Mouse (Mus musculus) midbrain, embryonic 10.5 days (tissue): ENCODE measurements around the gene Gm20388. TPM values are rescaled to one million over a fixed set of nuclear protein-coding genes. Genes with fewer than 3 reads are reported as not detected.
"Not testable (repeated sequence)": the region's sequence is repeated elsewhere in the genome, so short reads cannot be mapped to it uniquely, and the experiment has no call there.

ENCODE experiments used
- DNase-seq: peaks from one replicate; pipeline ENCODE4 v3.0.0-alpha.2; 2017; ENCODE audit warnings: low spot score
- H3K27ac ChIP-seq: fragments of 300-500 bp; sonication (generic); replicated peaks from 2 replicates; pipeline ENCODE4 v1.5.1; 2016; ENCODE audit warnings: mild to moderate bottlenecking
- H3K27me3 ChIP-seq: fragments of 300-500 bp; sonication (generic); 2 replicates; pipeline ENCODE4 v1.6.1; 2016; ENCODE audit warnings: low read depth, mild to moderate bottlenecking; ENCODE audit not compliant: poor library complexity, severe bottlenecking
- H3K36me3 ChIP-seq: fragments of 300-500 bp; sonication (generic); 2 replicates; pipeline ENCODE4 v1.6.1; 2016; ENCODE audit warnings: mild to moderate bottlenecking, moderate library complexity
- H3K4me1 ChIP-seq: fragments of 300-500 bp; sonication (generic); 2 replicates; pipeline ENCODE4 v1.6.1; 2016
- H3K4me3 ChIP-seq: fragments of 300-500 bp; sonication (generic); 2 replicates; pipeline ENCODE4 v1.5.1; 2016; ENCODE audit warnings: mild to moderate bottlenecking, moderate library complexity
- H3K9me3 ChIP-seq: fragments of 300-500 bp; sonication (generic); replicated peaks from 2 replicates; pipeline ENCODE4 v1.6.1; 2016; ENCODE audit warnings: mild to moderate bottlenecking
- WGBS: fragments of 180-500 bp; shearing (Covaris S2); methylation state at CpG from one replicate; pipeline ENCODE4 v1.1.7; 2016; 5-methylcytosine and 5-hydroxymethylcytosine counted together
- polyA plus RNA-seq: library from polyadenylated mRNA; unstranded; fragments of >200 nt; fragmentation: Nextera tagmentation; extraction: Ambion mirVana; gene quantifications from 2 replicates; pipeline ENCODE4 v1.2.1, GENCODE M21; 2016

Gm20388 gene
- polyA plus RNA-seq, 1 experiment from 2014 or later, result 7.1 TPM

DNA sequence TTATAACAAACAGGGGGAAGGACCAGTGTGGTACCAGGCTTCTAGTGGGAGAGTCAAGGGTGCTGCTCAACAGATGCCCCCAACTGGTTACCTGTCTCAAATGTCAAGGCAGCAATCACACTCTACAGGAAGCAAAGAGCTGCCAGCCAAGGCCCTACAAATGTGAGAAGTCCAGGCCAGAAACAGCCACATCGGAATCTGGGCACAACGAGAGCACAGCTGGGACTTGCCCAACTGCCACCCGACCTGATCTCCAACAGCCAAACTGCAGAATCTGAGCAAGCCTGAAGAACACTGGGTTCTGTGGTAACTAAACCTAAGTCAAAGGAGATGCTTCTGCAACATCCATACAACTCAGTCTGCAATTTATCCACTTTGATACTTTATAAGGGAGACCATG is 4015.0 kb downstream of the Gm20388 start:
- Histone ChIP-seq H3K4me1 (no peaks in the 10 kb centered on the region), H3K36me3 (peaks cover 95% of the 10 kb centered on the region), H3K27ac (no peak overlapping the region), H3K4me3 (no peak overlapping the region), H3K27me3 (no peaks in the 10 kb centered on the region), H3K9me3 (no peaks in the 10 kb centered on the region)
- 90% methylated on average over 3 of the region's 3 CpGs for WGBS
- DNase-seq, result no peak

DNA sequence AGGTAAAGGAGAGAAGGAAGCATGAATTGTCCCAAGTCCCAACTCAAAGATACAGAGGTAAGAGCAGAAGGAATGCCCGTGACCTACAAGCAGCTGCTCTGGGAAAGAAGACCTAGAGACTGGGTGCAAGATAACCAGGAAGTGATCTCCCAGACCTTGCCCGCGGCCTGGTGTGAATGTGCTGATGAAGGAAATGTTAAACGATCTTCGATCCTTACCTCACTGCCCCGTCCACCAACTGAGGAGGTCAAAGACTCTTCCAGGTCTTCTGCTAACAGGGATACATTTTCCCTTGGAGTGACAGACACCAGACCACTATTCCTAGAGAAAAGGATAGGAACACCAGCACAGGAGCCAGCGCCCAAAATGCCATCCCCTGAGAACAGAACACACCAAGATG is 4018.4 kb downstream of the Gm20388 start:
- Histone ChIP-seq H3K4me3 (no peak overlapping the region), H3K27ac (no peak overlapping the region), H3K36me3 (peaks cover 91% of the 10 kb centered on the region), H3K9me3 (no peaks in the 10 kb centered on the region), H3K27me3 (no peaks in the 10 kb centered on the region), H3K4me1 (no peaks in the 10 kb centered on the region)
- WGBS, result 95% methylated on average over 7 of the region's 7 CpGs
- no peak for DNase-seq

DNA sequence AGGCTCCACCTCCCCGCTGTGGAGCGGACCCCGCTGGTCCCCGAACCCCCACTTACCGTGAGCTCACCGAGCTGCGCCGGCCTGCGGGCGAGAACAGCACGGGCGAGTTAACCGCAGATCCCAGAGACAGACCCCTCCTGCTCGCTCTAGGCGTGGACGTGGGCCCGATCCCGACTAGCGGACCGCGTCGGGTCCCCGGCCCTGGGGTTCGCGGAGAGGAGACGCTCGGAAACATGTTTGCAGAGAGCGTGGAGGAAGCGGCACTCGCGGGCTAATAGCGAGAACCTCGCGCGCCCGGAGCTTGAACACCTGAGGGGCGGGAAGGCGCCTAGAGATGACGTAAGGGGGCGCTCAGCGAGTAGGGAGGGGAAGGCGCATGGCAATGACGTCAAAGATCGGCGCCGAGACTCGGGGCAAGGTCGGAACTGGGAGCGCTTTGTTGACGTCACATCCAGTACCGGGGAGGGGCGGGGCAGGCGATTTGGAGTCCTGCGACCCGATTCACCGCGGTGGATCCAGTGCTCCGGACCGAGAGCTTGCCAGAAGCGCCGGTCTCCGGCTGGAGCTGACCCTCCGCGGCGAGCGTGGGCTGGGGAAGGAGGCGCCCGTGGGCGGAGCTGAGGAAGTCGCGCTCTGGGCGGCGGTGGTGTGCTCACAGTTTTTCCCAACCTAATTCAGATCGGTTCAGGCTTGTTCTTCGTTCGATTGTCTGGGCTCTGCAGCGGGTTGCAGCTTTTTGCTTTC is 4038.5 kb downstream of the Gm20388 start, which contains the start of gene Nup133:
Gene Nup133, minus strand, starts transcription at position 324 of the 744 bp plus-strand sequence.
- peaks cover 34% of the 10 kb centered on the region for H3K36me3 ChIP-seq
- WGBS, result under 1% methylated on average over 77 of the region's 77 CpGs
- H3K9me3 ChIP-seq, result no peaks in the 10 kb centered on the region

DNA sequence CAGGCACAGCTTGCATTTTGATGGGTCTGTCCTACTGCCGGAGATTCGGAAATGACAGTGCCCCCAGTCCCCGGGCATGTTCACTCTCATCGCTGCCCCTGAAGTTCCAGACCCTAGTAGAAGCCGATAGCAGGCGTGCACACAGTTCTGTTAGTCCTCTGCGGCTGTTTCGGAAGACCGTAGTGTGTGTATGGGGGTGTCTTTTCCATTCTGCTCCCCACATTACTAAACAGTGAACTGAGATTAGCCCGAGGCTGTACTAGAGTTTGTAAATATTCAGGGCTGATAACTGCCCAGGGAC is 4039.0 kb downstream of the Gm20388 start:
- no peak for DNase-seq
- peak overlapping the region; percentile 96 for H3K4me3 ChIP-seq
- H3K9me3 ChIP-seq, result no peaks in the 10 kb centered on the region
- no peaks in the 10 kb centered on the region for H3K27me3 ChIP-seq
- peaks cover 17% of the 10 kb centered on the region for H3K4me1 ChIP-seq
- peaks cover 34% of the 10 kb centered on the region for H3K36me3 ChIP-seq
- H3K27ac ChIP-seq, result peak overlapping the region; percentile 89
- 7% methylated on average over 10 of the region's 10 CpGs for WGBS

More for the DNA sequence above, 4038.5 kb downstream of the Gm20388 start, which contains the start of gene Nup133:
- peak; percentile 99 for DNase-seq
- peak within 1 kb of the TSS; percentile 96 for H3K4me3 ChIP-seq
- H3K4me1 ChIP-seq, result peaks cover 17% of the 10 kb centered on the region
- H3K27ac ChIP-seq, result peak within 1 kb of the TSS; percentile 89
- no peaks in the 10 kb centered on the region for H3K27me3 ChIP-seq

DNA sequence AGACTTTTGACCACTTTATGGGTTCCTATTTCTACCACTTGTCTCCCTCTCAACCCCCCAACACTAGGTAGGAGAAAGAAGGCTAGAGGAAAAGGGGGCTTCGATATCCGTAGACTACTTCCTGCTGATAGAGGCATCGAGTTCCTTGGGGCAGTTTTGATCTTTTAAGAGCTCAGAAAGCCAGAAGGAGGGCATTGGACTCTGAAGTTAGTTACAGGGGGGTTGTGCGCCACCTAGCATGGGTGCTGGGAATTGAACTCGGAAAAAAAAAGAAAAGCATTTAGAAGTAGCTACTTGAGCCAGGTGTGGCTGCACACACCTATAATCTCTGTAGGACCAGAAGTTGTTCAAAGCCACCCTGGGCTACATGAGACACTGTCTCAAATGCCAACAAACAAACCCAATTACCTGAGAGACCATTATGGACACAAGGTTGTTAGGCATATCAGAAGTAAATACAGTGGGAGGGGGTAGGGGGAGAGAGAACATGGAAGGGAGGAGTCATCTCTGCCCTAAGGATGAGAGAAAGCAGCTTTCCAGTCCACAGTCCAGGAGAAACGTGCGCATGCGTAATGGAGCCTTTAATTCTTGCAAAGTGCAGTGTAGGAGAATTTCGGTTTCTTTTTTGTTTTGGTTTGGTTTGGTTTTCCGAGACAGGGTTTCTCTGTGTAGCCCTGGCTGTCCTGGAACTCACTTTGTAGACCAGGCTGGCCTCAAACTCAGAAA is 4039.6 kb downstream of the Gm20388 start:
- Histone ChIP-seq H3K27me3 (no peaks in the 10 kb centered on the region), H3K9me3 (no peaks in the 10 kb centered on the region), H3K4me3 (peak overlapping the region; percentile 96), H3K27ac (peak overlapping the region; percentile 89), H3K36me3 (peaks cover 34% of the 10 kb centered on the region), H3K4me1 (peaks cover 17% of the 10 kb centered on the region)
- WGBS, result 32% methylated on average over 10 of the region's 10 CpGs
- peak; percentile 53 for DNase-seq

DNA sequence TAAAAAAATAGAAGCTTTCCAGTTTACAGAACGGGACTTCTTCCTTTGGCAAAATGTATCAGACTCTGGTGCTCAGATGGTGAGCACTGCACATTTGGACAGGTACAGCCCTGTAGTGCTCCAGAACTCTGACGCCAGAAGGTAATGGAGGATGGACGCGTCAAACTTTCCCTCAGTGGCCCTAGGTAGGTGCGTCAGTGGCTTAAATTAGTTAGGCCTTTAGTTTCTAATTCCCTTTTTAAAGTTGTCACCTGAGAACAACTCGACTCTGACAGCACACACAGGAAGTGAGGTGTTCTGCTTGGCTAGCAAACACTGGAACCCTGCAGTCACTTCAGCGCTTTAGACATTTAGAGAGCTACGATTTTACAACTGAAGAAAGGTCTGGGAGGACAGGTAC is 4043.0 kb downstream of the Gm20388 start:
- H3K9me3 ChIP-seq, result no peaks in the 10 kb centered on the region
- peaks cover 8% of the 10 kb centered on the region for H3K4me1 ChIP-seq
- H3K36me3 ChIP-seq, result peaks cover 35% of the 10 kb centered on the region
- no peak overlapping the region for H3K4me3 ChIP-seq
- no peaks in the 10 kb centered on the region for H3K27me3 ChIP-seq
- DNase-seq, result no peak
- WGBS, result 87% methylated on average over 8 of the region's 8 CpGs
- H3K27ac ChIP-seq, result no peak overlapping the region

DNA sequence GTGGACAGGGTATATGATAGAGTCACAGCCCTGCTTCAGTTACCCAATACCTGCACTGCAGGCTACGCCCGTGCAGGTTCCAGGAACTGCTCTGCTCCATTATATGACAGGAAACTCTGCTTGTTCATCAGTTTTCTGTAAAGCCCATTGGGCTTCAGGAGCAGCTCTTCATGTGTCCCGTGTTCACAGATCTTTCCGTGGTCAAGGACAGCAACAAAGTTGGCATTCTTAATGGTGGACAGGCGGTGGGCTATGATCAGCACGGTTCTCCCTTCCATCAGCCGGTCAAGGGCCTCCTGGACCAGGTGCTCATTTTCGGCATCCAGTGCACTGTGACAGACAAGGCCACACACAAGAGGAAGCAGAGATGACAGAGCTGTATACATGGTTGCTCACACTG is 4043.6 kb downstream of the Gm20388 start:
- WGBS, result 89% methylated on average over 8 of the region's 8 CpGs
- peaks cover 40% of the 10 kb centered on the region for H3K36me3 ChIP-seq
- no peak for DNase-seq
- H3K4me3 ChIP-seq, result no peak overlapping the region
- H3K27me3 ChIP-seq, result no peaks in the 10 kb centered on the region
- no peak overlapping the region for H3K27ac ChIP-seq
- peaks cover 8% of the 10 kb centered on the region for H3K4me1 ChIP-seq
- H3K9me3 ChIP-seq, result no peaks in the 10 kb centered on the region

DNA sequence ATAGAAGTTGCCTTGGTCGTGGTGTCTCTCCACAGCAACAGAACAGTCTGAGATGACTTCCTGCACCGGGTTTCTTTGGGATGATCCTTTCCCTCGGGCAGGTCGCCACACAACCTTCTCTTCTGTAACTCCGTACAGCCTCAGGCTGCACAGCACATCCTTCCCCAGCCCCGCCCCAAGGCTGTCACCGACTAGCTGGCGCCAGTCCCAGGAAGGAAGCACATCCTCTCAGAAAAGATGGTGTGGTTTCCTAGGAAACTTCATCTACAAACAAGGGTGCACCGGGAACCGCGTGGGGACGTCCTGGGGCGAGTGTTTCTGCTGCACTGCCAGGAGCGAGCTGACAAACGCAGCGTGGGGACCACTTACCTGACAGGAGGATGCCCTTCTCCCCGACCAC is 4047.5 kb downstream of the Gm20388 start:
- no peak for DNase-seq
- no peak overlapping the region for H3K27ac ChIP-seq
- no peaks in the 10 kb centered on the region for H3K9me3 ChIP-seq
- H3K27me3 ChIP-seq, result no peaks in the 10 kb centered on the region
- peaks cover 66% of the 10 kb centered on the region for H3K36me3 ChIP-seq
- WGBS, result 87% methylated on average over 17 of the region's 17 CpGs
- H3K4me1 ChIP-seq, result no peaks in the 10 kb centered on the region
- no peak overlapping the region for H3K4me3 ChIP-seq

DNA sequence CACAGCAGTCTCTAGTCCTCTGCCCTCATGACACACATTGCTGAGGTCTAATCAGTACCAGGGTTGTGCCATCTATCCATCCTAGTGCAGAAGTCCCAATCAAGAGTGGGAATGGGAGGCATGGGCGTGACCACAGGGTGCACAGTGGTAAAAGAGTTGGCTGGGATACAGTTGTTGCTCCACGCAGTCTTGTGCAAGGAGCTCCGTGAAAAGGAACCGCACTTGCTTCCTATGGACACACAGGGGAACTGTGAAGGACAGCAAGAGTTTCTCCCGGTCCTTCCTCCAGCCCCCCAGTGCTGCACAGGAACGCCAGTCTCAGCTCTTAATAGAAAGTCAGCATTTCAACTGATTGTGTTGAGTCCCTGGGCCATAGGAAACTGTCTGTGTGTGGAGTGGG is 4048.8 kb downstream of the Gm20388 start:
- DNase-seq, result no peak
- Histone ChIP-seq H3K4me3 (no peak overlapping the region), H3K27me3 (no peaks in the 10 kb centered on the region), H3K27ac (no peak overlapping the region), H3K9me3 (no peaks in the 10 kb centered on the region), H3K4me1 (no peaks in the 10 kb centered on the region), H3K36me3 (peaks cover 65% of the 10 kb centered on the region)
- 95% methylated on average over 6 of the region's 6 CpGs for WGBS

DNA sequence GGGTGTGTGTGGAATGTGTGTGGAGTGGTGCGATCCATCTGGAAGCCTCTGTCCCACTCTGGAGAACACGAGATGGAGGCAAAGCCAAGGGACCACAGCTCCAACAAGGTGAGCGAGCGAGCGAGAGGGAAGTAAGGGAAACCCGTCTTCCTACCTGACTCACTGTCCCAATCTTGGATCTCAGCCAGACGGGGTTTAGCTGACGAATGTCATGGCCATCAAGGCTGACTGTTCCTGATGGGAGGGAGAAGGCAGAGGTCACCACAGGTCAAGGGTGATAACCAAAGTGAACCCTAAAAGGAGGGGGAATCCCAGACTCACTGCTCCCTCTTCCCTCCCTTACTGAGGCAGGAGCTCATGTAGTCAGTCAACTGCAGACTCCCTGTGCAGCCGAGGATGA is 4049.4 kb downstream of the Gm20388 start:
- H3K9me3 ChIP-seq, result no peaks in the 10 kb centered on the region
- DNase-seq, result no peak
- H3K27me3 ChIP-seq, result no peaks in the 10 kb centered on the region
- H3K27ac ChIP-seq, result no peak overlapping the region
- peaks cover 63% of the 10 kb centered on the region for H3K36me3 ChIP-seq
- H3K4me3 ChIP-seq, result no peak overlapping the region
- WGBS, result 87% methylated on average over 9 of the region's 9 CpGs
- no peaks in the 10 kb centered on the region for H3K4me1 ChIP-seq

DNA sequence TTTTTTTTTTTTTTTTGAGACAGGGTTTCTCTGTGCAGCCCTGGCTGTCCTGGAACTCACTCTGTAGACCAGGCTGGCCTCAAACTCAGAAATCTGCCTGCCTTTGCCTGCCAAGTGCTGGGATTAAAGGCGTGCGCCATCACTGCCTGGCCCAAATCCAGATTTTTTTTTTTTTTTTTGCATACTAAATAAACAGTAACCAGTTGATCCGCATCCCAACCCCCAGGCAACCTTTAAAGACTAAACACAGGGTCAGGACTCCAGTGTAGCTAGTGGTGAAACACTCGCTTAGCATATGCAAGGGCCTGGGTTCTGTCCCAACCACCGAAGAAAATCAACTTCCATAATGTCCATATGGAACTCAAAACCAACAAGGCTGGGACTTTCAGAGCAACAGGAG is 4049.9 kb downstream of the Gm20388 start:
- WGBS, result 91% methylated on average over 5 of the region's 5 CpGs
- H3K9me3 ChIP-seq, H3K4me1 ChIP-seq, H3K4me3 ChIP-seq, H3K27ac ChIP-seq, H3K27me3 ChIP-seq, DNase-seq: not testable (repeated sequence)
- H3K36me3 ChIP-seq, result peaks cover 59% of the 10 kb centered on the region

DNA sequence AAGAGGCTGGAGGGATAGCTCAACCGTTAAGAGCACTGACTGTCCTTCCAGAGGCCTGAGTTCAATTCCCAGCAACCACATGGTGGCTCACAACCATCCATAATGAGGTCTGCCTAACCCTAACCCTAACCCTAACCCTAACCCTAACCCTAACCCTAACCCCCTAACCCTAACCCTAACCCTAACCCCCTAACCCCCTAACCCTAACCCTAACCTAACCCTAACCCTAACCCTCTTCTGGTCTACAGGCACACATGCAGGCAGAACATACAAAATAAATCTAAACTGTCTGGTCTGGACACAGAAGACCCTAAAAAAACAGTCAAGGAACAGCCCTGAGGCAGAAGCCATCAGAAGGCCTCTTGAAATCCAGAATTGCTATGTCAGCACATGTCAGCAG is 4050.7 kb downstream of the Gm20388 start:
- H3K36me3 ChIP-seq, result peaks cover 64% of the 10 kb centered on the region
- H3K4me3 ChIP-seq, result no peak overlapping the region
- H3K9me3 ChIP-seq, result no peaks in the 10 kb centered on the region
- H3K4me1 ChIP-seq, result no peaks in the 10 kb centered on the region
- 71% methylated on average over 1 of the region's 1 CpGs for WGBS
- DNase-seq, result no peak
- no peaks in the 10 kb centered on the region for H3K27me3 ChIP-seq
- no peak overlapping the region for H3K27ac ChIP-seq

DNA sequence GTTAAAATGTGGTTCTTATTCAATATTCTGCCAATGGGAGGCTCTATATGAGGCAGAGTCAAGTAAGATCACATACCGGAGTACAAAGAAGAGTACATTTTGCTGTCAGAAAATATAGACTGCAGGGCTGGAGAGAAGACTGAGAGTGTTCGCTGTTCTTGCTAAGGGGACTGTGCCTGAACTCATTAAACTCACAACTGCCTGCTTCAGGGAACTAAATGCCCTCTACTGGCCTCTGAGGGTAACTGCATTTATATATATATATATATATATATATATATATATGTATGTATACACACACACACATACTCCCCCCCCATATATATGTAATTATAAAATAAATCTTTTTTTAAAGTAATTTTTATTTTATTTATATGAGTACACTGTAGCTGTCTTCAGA is 4056.3 kb downstream of the Gm20388 start:
- no peak for DNase-seq
- Histone ChIP-seq H3K4me1 (no peaks in the 10 kb centered on the region), H3K4me3 (no peak overlapping the region), H3K27me3 (no peaks in the 10 kb centered on the region), H3K9me3 (no peaks in the 10 kb centered on the region), H3K36me3 (peaks cover 33% of the 10 kb centered on the region), H3K27ac (no peak overlapping the region)
- WGBS, result 66% methylated on average over 2 of the region's 2 CpGs
